Mouse (Mus musculus): ENCODE data around the gene Ccdc163.

Gene Ccdc163

DNA sequence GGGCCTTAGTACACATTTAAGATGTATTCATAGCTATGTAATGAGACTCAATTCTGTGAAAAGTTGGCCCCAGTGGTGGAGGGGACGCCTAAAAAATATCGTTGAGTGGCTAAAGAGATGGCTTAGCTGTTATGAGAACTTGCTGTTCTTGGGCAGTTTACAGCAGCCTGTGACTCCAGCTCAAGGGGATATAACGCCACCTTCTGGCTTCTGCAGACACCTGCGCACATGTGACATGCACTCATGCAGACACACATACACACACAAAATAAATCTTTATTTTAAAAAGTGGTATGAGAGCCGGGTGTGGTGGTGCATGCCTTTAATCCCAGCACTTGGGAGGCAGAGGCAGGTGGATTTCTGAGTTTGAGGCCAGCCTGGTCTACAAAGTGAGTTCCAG is 68.1 kb downstream of the Ccdc163 start:
- in situ Hi-C loops (cut with MboI, MseI): no loop called here

- in situ Hi-C loops (cut with MboI, MseI): no loop called here
Measured at GRCm38 (mm10) chr4:116777079-116777478, 68.8 kb downstream of the Ccdc163 start.

DNA sequence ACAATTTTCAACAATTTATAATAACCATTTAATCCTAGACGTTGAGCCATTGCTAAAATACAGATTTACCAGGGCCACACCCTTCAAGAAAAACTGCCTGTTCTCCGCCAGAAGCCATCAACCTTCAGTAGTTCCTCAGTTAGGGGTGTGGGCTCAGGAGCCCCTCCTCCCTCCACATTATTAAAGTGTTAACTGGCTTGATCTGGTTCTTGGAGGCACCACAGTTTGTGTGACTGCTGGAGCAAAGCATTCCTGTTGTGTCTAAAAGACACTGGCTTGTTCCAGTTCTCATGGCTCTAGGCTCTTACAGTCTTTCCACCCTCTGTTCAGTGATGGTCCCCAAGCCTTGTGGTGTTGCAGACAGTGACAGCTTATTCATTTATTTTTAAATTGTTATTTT is 72.2 kb downstream of the Ccdc163 start:
- in situ Hi-C loops (cut with MboI, MseI): no loop called here

DNA sequence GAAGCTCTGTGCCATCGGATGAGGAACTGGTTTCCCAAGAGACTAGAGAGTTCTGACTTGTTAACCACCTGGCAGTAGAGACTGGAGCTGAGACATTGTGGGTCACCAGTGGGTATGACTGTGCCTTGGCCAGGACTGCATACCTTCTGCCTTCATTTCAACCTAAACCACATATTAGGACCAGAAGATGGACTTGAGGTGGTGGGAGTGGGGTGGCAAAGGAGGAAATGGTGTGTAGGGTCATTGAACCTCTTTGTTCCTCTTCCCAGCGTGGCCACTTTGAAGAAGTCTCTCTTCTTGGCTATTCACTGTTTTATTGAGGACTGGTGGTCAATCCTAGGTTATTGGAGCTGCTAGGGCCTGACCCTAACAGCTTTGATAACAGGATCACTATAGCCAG is 73.1 kb downstream of the Ccdc163 start:
- in situ Hi-C loops (cut with MboI, MseI): no loop called here

DNA sequence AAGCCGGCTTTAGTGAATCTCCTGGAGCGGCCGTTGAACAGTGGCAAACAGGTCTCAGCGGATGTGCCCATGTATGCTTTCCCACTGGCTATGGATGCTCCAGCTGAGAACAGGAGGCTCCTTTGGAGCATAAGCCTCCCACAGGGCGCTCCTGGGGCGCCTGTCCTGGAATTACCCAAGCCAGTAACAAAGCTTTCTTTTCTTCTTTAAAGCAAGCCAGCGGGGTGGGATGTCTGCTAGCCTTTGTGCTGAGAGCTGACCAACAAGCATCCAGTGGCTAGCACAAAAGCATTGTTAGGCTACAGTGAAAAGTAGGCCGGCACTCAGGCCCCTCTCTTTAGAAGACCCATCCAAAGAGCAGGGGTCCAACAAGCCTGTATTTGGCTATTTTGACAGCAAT is 73.9 kb downstream of the Ccdc163 start:
- in situ Hi-C loops (cut with MboI, MseI): no loop called here

- in situ Hi-C loops (cut with MboI, MseI): loop anchor here (5.0 kb wide), 1 partner anchor 69 kb away; no protein-coding TSS in a partner anchor
Measured at GRCm38 (mm10) chr4:116786587-116786986, 78.3 kb downstream of the Ccdc163 start.

- in situ Hi-C loops (cut with MboI, MseI): loop anchor here (5.0 kb wide), 1 partner anchor 71 kb away; no protein-coding TSS in a partner anchor
Measured at GRCm38 (mm10) chr4:116787985-116788760, 79.9 kb downstream of the Ccdc163 start.

DNA sequence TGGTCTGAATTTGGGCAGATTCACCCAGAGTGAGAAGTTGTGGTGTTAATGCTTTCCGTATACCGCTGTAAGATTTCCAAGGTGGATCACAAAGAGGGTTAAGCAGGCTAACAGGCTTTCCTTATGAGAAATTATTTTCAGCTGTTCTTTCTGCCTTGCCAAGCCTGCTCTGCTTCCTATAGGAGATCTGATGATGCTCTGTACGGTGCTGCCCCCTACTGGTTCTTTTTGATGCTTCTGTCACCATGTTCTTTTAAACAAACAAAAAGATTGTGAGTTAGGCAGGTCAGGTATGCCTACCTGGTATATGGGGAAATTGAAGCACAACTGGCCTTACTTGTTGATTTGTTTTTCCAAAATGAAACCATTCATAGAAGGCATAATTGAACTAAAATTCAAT is 80.6 kb downstream of the Ccdc163 start:
- in situ Hi-C loops (cut with MboI, MseI): loop anchor here (5.0 kb wide), 1 partner anchor 72 kb away; no protein-coding TSS in a partner anchor

DNA sequence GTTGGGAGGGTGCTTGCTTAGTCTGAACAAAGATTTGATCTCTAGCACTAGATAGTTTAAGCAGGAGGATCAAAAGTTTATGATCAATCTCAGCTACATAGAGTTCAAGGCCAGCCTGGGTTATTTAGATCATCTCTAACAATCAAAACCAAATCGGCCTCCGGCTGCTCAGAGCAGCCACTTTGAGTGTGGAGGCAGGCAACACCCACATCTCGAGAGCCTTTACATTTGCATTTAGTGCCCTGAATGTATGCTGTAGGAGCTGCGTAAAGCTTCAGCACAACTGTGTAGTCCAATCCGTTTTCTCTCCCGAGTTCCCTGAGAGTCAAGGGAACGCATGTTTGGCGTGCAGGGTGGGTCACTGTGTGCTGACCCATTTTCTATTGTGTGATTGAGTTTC is 84.1 kb downstream of the Ccdc163 start:
- in situ Hi-C loops (cut with MboI, MseI): no loop called here

DNA sequence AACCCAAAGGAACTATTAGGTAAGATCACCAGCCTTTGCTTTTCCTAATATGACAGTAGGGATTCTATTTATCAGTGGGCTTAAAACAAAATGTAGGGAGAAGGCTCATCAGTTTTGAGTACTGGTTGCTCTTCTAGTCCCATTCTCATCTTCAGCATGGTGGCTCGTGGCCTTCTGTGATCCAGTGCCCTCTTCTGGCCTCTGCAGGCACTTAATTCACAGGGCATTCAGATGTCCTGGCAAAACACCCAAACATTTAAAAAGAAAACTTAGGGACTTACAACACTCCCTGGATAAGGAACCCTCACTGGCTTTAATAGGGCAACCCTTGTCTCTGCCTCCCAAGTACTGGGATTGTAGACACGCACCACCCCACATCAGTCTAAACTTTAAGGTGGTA is 86.0 kb downstream of the Ccdc163 start:
- in situ Hi-C loops (cut with MboI, MseI): no loop called here

GRCm38 (mm10) chr4:116796442-116797110 is 88.3 kb downstream of the Ccdc163 start:
- in situ Hi-C loops (cut with MboI, MseI): loop anchor here (5.0 kb wide), 1 partner anchor 49 kb away; no protein-coding TSS in a partner anchor

GRCm38 (mm10) chr4:116799901-116800300 is 91.6 kb downstream of the Ccdc163 start:
- in situ Hi-C loops (cut with MboI, MseI): loop anchor here (5.0 kb wide), 1 partner anchor 53 kb away; no protein-coding TSS in a partner anchor

Data from T-helper 1 cell (primary cell).